Mouse (Mus musculus) liver, embryonic 13.5 days (tissue): Measurements from ENCODE around the gene Fam208a. TPM values are rescaled to one million over a fixed set of nuclear protein-coding genes. Genes with fewer than 3 reads are reported as not detected.

Experiments
- ATAC-seq: fragments of 200-750 bp; cut with Nextera tagmentation; 2 replicates; pipeline ENCODE4 v1.8.0; 2017; ENCODE audit warnings: low read depth, mild to moderate bottlenecking, moderate number of reproducible peaks, moderate library complexity
- DNase-seq: peaks from one replicate; pipeline ENCODE4 v3.0.0; 2022
- H3K27ac ChIP-seq: fragments of 300-500 bp; sonication (generic); 2 replicates; pipeline ENCODE4 v1.5.1; 2015; ENCODE audit warnings: moderate library complexity, mild to moderate bottlenecking, inconsistent platforms
- H3K27me3 ChIP-seq: fragments of 300-500 bp; sonication (generic); 2 replicates; pipeline ENCODE4 v1.6.1; 2015; ENCODE audit warnings: mild to moderate bottlenecking, inconsistent platforms
- H3K36me3 ChIP-seq: fragments of 300-500 bp; sonication (generic); 2 replicates; pipeline ENCODE4 v1.6.1; 2015; ENCODE audit warnings: mild to moderate bottlenecking, inconsistent platforms
- H3K4me1 ChIP-seq: fragments of 300-500 bp; sonication (generic); replicated peaks from 2 replicates; pipeline ENCODE4 v1.6.1; 2015; ENCODE audit warnings: inconsistent platforms
- H3K4me2 ChIP-seq: fragments of 300-500 bp; sonication (generic); 2 replicates; pipeline ENCODE4 v1.6.1; 2015; ENCODE audit warnings: inconsistent platforms, mild to moderate bottlenecking, moderate library complexity
- H3K4me3 ChIP-seq: fragments of 300-500 bp; sonication (generic); replicated peaks from 2 replicates; pipeline ENCODE4 v1.5.1; 2015; ENCODE audit warnings: mild to moderate bottlenecking, inconsistent platforms
- H3K9ac ChIP-seq: fragments of 300-500 bp; sonication (generic); 2 replicates; pipeline ENCODE4 v1.6.1; 2015; ENCODE audit warnings: mild to moderate bottlenecking, inconsistent platforms
- H3K9me3 ChIP-seq: fragments of 300-500 bp; sonication (generic); replicated peaks from 2 replicates; pipeline ENCODE4 v1.6.1; 2016; ENCODE audit warnings: inconsistent platforms
- WGBS: fragments of 180-500 bp; shearing (Covaris S2); methylation state at CpG from one replicate; pipeline ENCODE4 v1.1.7; 2015; ENCODE audit not compliant: insufficient replicate concordance; 5-methylcytosine and 5-hydroxymethylcytosine counted together
- polyA plus RNA-seq: library from polyadenylated mRNA; unstranded; fragments of >200 nt; fragmentation: Nextera tagmentation; extraction: Ambion mirVana; gene quantifications from 2 replicates; pipeline ENCODE4 v1.2.1, GENCODE M21; 2015

Gene Fam208a
- polyA plus RNA-seq, 1 experiment from 2014 or later, result 3.8 TPM

- no peak for DNase-seq
- no peak for ATAC-seq
- WGBS, result 50% methylated on average over 3 of the region's 3 CpGs
Measured at GRCm38 (mm10) chr14:27420816-27421215, 7.8 kb upstream of the Fam208a start.

GRCm38 (mm10) chr14:27422301-27422700 lies 6.3 kb upstream of the Fam208a start:
- Histone ChIP-seq H3K4me2 (no peak overlapping the region), H3K27ac (no peak overlapping the region), H3K36me3 (no peaks in the 10 kb centered on the region), H3K27me3 (no peaks in the 10 kb centered on the region), H3K4me1 (no peaks in the 10 kb centered on the region), H3K9ac (no peak overlapping the region), H3K9me3 (no peaks in the 10 kb centered on the region), H3K4me3 (no peak overlapping the region)
- no peak for ATAC-seq
- 69% methylated on average over 1 of the region's 1 CpGs for WGBS
- no peak for DNase-seq

More at GRCm38 (mm10) chr14:27420816-27421215, 7.8 kb upstream of the Fam208a start:
- no peaks in the 10 kb centered on the region for H3K36me3 ChIP-seq
- no peak overlapping the region for H3K9ac ChIP-seq
- no peaks in the 10 kb centered on the region for H3K4me1 ChIP-seq
- H3K27me3 ChIP-seq, result no peaks in the 10 kb centered on the region
- no peak overlapping the region for H3K4me3 ChIP-seq
- H3K4me2 ChIP-seq, result no peak overlapping the region
- H3K9me3 ChIP-seq, result no peaks in the 10 kb centered on the region
- H3K27ac ChIP-seq, result no peak overlapping the region

GRCm38 (mm10) chr14:27428973-27429711 lies 508 bp downstream of the Fam208a start:
- Histone ChIP-seq H3K27ac (peak overlapping the region; percentile 92), H3K4me2 (peak overlapping the region; percentile 85), H3K4me1 (peaks cover 16% of the 10 kb centered on the region), H3K36me3 (peaks cover 20% of the 10 kb centered on the region), H3K27me3 (no peaks in the 10 kb centered on the region), H3K4me3 (peak overlapping the region; percentile 73), H3K9ac (peak overlapping the region; percentile 91), H3K9me3 (peaks cover 7% of the 10 kb centered on the region; the same call in 1 of the 2 replicates)
- peak; percentile 71 for DNase-seq
- peak; percentile 84 for ATAC-seq
- under 1% methylated on average over 68 of the region's 78 CpGs for WGBS

- WGBS, result 74% methylated on average over 4 of the region's 4 CpGs
- no peak for DNase-seq
- ATAC-seq, result no peak
- no peak overlapping the region for H3K27ac ChIP-seq
- peak overlapping the region; percentile 49 for H3K4me2 ChIP-seq
- no peaks in the 10 kb centered on the region for H3K27me3 ChIP-seq
- peak overlapping the region; percentile 73 for H3K4me3 ChIP-seq
- H3K9ac ChIP-seq, result no peak overlapping the region
- peaks cover 16% of the 10 kb centered on the region for H3K4me1 ChIP-seq
- peaks cover 7% of the 10 kb centered on the region; the same call in 1 of the 2 replicates for H3K9me3 ChIP-seq
- peaks cover 26% of the 10 kb centered on the region for H3K36me3 ChIP-seq
Measured at GRCm38 (mm10) chr14:27430280-27430679, 1.6 kb downstream of the Fam208a start.

- ATAC-seq (no peak), DNase-seq (no peak)
- H3K4me1 ChIP-seq, result peaks cover 16% of the 10 kb centered on the region
- H3K36me3 ChIP-seq, result peaks cover 30% of the 10 kb centered on the region
- H3K9me3 ChIP-seq, result peaks cover 7% of the 10 kb centered on the region; the same call in 1 of the 2 replicates
- H3K27me3 ChIP-seq, result no peaks in the 10 kb centered on the region
- no peak overlapping the region for H3K27ac ChIP-seq
- no peak overlapping the region for H3K4me2 ChIP-seq
- 85% methylated on average over 2 of the region's 2 CpGs for WGBS
- no peak overlapping the region for H3K4me3 ChIP-seq
- no peak overlapping the region for H3K9ac ChIP-seq
Measured at GRCm38 (mm10) chr14:27432064-27432463, 3.4 kb downstream of the Fam208a start.

GRCm38 (mm10) chr14:27436116-27436515 lies 7.5 kb downstream of the Fam208a start:
- WGBS, result 88% methylated on average over 1 of the region's 1 CpGs
- Histone ChIP-seq H3K4me1 (0 out of 2 replicates have a peak, but pooled peaks cover 4% of the 10 kb centered on the region), H3K4me2 (no peak overlapping the region), H3K36me3 (peaks cover 38% of the 10 kb centered on the region), H3K27ac (no peak overlapping the region), H3K27me3 (no peaks in the 10 kb centered on the region), H3K9me3 (no peaks in the 10 kb centered on the region), H3K4me3 (no peak overlapping the region), H3K9ac (no peak overlapping the region)
- ATAC-seq (no peak), DNase-seq (no peak)

GRCm38 (mm10) chr14:27436826-27437225 lies 8.2 kb downstream of the Fam208a start:
- no peak overlapping the region for H3K4me2 ChIP-seq
- peaks cover 35% of the 10 kb centered on the region for H3K36me3 ChIP-seq
- WGBS, result 74% methylated on average over 3 of the region's 3 CpGs
- ATAC-seq (no peak), DNase-seq (no peak)
- no peaks in the 10 kb centered on the region for H3K9me3 ChIP-seq
- no peak overlapping the region for H3K27ac ChIP-seq
- H3K4me3 ChIP-seq, result no peak overlapping the region
- H3K9ac ChIP-seq, result no peak overlapping the region
- 0 out of 2 replicates have a peak, but pooled peaks cover 1% of the 10 kb centered on the region for H3K4me1 ChIP-seq
- H3K27me3 ChIP-seq, result no peaks in the 10 kb centered on the region

GRCm38 (mm10) chr14:27440921-27441320 lies 12.3 kb downstream of the Fam208a start:
- no peak overlapping the region for H3K4me2 ChIP-seq
- no peak for ATAC-seq
- no peaks in the 10 kb centered on the region for H3K9me3 ChIP-seq
- H3K9ac ChIP-seq, result no peak overlapping the region
- no peaks in the 10 kb centered on the region for H3K27me3 ChIP-seq
- H3K27ac ChIP-seq, result no peak overlapping the region
- H3K36me3 ChIP-seq, result peaks cover 47% of the 10 kb centered on the region
- no peak for DNase-seq
- no peak overlapping the region for H3K4me3 ChIP-seq
- no peaks in the 10 kb centered on the region for H3K4me1 ChIP-seq

- H3K36me3 ChIP-seq, result peaks cover 58% of the 10 kb centered on the region
- no peak for ATAC-seq
Measured at GRCm38 (mm10) chr14:27444851-27445281, 16.2 kb downstream of the Fam208a start.

GRCm38 (mm10) chr14:27446963-27447362 lies 18.3 kb downstream of the Fam208a start:
- H3K4me3 ChIP-seq, result no peak overlapping the region
- no peak for ATAC-seq
- 71% methylated on average over 4 of the region's 4 CpGs for WGBS
- no peak overlapping the region for H3K27ac ChIP-seq
- H3K9ac ChIP-seq, result no peak overlapping the region
- no peaks in the 10 kb centered on the region for H3K9me3 ChIP-seq
- H3K27me3 ChIP-seq, result no peaks in the 10 kb centered on the region
- H3K4me1 ChIP-seq, result no peaks in the 10 kb centered on the region
- DNase-seq, result no peak
- H3K4me2 ChIP-seq, result no peak overlapping the region
- peaks cover 59% of the 10 kb centered on the region for H3K36me3 ChIP-seq

More at GRCm38 (mm10) chr14:27444851-27445281, 16.2 kb downstream of the Fam208a start:
- no peak overlapping the region for H3K27ac ChIP-seq
- no peaks in the 10 kb centered on the region for H3K4me1 ChIP-seq
- 73% methylated on average over 2 of the region's 2 CpGs for WGBS
- no peak for DNase-seq
- no peak overlapping the region for H3K4me2 ChIP-seq
- no peak overlapping the region for H3K9ac ChIP-seq
- no peaks in the 10 kb centered on the region for H3K9me3 ChIP-seq
- H3K27me3 ChIP-seq, result no peaks in the 10 kb centered on the region
- no peak overlapping the region for H3K4me3 ChIP-seq

- H3K27me3 ChIP-seq, result no peaks in the 10 kb centered on the region
- no peak overlapping the region for H3K4me2 ChIP-seq
- H3K9ac ChIP-seq, result no peak overlapping the region
- no peaks in the 10 kb centered on the region for H3K9me3 ChIP-seq
- peaks cover 9% of the 10 kb centered on the region; the same call in 1 of the 2 replicates for H3K4me1 ChIP-seq
- DNase-seq, result peak; percentile 15
- 60% methylated on average over 5 of the region's 5 CpGs for WGBS
- H3K27ac ChIP-seq, result no peak overlapping the region
- peak; percentile 80 for ATAC-seq
- peaks cover 50% of the 10 kb centered on the region for H3K36me3 ChIP-seq
- no peak overlapping the region for H3K4me3 ChIP-seq
Measured at GRCm38 (mm10) chr14:27491399-27491798, 62.8 kb downstream of the Fam208a start.

GRCm38 (mm10) chr14:27493516-27493915 lies 64.9 kb downstream of the Fam208a start:
- WGBS, result 80% methylated on average over 4 of the region's 4 CpGs
- H3K9ac ChIP-seq, result no peak overlapping the region
- no peak for DNase-seq
- H3K27me3 ChIP-seq, result no peaks in the 10 kb centered on the region
- ATAC-seq, result no peak
- H3K9me3 ChIP-seq, result no peaks in the 10 kb centered on the region
- no peak overlapping the region for H3K4me2 ChIP-seq
- H3K4me3 ChIP-seq, result no peak overlapping the region
- no peak overlapping the region for H3K27ac ChIP-seq
- H3K36me3 ChIP-seq, result peaks cover 45% of the 10 kb centered on the region
- peaks cover 9% of the 10 kb centered on the region; the same call in 1 of the 2 replicates for H3K4me1 ChIP-seq
